In the genomic region with DNA sequence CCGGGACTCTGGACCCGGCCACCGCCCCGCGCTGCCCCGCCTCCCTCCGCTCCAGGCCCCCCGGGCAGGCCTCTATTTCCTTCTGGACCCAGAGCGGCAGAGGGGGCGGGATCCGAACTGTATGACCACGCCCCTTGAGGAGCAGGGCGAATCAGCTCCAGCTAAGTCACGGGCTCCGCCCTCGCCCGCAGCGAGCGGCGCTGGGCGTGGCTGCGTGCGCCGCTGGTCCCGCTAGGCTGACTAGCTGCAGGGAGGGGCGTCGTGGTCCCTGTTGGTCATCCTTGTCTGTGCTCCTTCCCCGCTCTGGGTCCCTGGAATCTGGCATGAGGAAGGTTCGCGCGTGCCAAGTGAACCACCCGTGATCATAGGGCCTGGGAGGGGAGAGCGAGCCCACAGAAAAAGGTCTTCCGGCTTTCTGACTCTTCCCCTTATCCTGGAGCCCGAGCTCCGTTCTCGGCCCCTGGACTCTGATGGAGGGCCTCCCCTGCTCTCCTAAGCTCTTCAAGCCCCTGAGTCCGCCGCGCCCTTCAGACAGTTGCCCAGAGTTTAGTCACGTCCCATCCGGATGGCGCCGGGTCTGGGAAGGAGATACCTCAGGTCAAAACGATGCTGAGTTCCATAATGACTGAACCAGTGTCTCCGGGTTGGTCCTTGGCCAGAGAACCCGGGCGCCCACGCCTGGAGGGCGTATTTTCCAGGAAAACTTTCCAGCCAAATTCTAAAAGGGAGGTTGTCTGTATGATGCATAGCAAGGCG, we compare ENCODE assay signal across 8 mouse cellular contexts. TPM values are rescaled to one million over a fixed set of nuclear protein-coding genes. Genes with fewer than 3 reads are reported as not detected.
DNase-seq lines count a peak whose midpoint lies in the region; ATAC-seq lines count a peak whose summit lies in the region.

Ugdh (minus strand) TSS at position 144 of the 756 bp plus-strand sequence.

- peak; percentile 87 to 92 for DNase-seq in CD8-positive naive resting alpha-beta T cell, adult 2 months (ENCODE audit: low read depth in 2 of 2, low spot score in 2 of 2)
- DNase-seq in c-Kit-positive CD71-negative TER-119-negative erythroid progenitor cells, embryonic 14.5 days (ENCODE audit: low read depth): peak; percentile 96
- DNase-seq in forebrain, embryonic 11.5 days (ENCODE audit: low spot score): peak; percentile 98
- DNase-seq in kidney, postnatal 36 days: peak; percentile 99
- DNase-seq in telencephalon, adult 2 months (ENCODE audit: low read depth, low spot score): peak; percentile 94

- under 1% methylated on average over 50 of the region's 51 CpGs for WGBS in forebrain, embryonic 11.5 days
- WGBS in heart, embryonic 16.5 days: under 1% methylated on average over 50 of the region's 51 CpGs
- WGBS in liver, embryonic 15.5 days (ENCODE audit: insufficient replicate concordance): under 1% methylated on average over 51 of the region's 51 CpGs
- WGBS in neural tube, embryonic 12.5 days: 1% methylated on average over 51 of the region's 51 CpGs

- no peaks in the 10 kb centered on the region for H3K36me3 ChIP-seq in forebrain, embryonic 11.5 days (ENCODE audit: control insufficient read depth, insufficient read depth, low read length)
- H3K36me3 ChIP-seq in heart, embryonic 16.5 days (ENCODE audit: control insufficient read depth, insufficient read depth): no peaks in the 10 kb centered on the region
- no peaks in the 10 kb centered on the region for H3K36me3 ChIP-seq in liver, embryonic 15.5 days (replicated peaks)
- H3K36me3 ChIP-seq in neural tube, embryonic 12.5 days: no peaks in the 10 kb centered on the region

- H3K9me3 ChIP-seq in forebrain, embryonic 11.5 days (ENCODE audit: control insufficient read depth, low read length): no peaks in the 10 kb centered on the region
- H3K9me3 ChIP-seq in heart, embryonic 16.5 days (replicated peaks; ENCODE audit: control insufficient read depth, low read length): no peaks in the 10 kb centered on the region
- H3K9me3 ChIP-seq in liver, embryonic 15.5 days (replicated peaks): no peaks in the 10 kb centered on the region
- no peaks in the 10 kb centered on the region for H3K9me3 ChIP-seq in neural tube, embryonic 12.5 days

- peak within 1 kb of the TSS; percentile 68 for H3K4me3 ChIP-seq in forebrain, embryonic 11.5 days (ENCODE audit: low read depth, low read length)
- peak within 1 kb of the TSS; percentile 90 for H3K4me3 ChIP-seq in heart, embryonic 16.5 days (ENCODE audit: low read length)
- H3K4me3 ChIP-seq in liver, embryonic 15.5 days (replicated peaks): peak within 1 kb of the TSS; percentile 74
- peak within 1 kb of the TSS; percentile 76 for H3K4me3 ChIP-seq in neural tube, embryonic 12.5 days

- peak; percentile 99 for ATAC-seq in forebrain, embryonic 11.5 days (replicated peaks; ENCODE audit: low FRiP score)
- ATAC-seq in heart, embryonic 16.5 days (replicated peaks; ENCODE audit: extremely low read depth, insufficient read depth, low FRiP score): peak; percentile 98
- ATAC-seq in liver, embryonic 15.5 days (ENCODE audit: insufficient read depth): peak; percentile 97
- peak; percentile 98 for ATAC-seq in neural tube, embryonic 12.5 days (ENCODE audit: low FRiP score, low read depth)

- no peak within 1 kb of the TSS for H3K27ac ChIP-seq in forebrain, embryonic 11.5 days (ENCODE audit: low read depth, low read length)
- H3K27ac ChIP-seq in heart, embryonic 16.5 days (ENCODE audit: low read length): peak within 1 kb of the TSS; percentile 88
- peak within 1 kb of the TSS; percentile 78 for H3K27ac ChIP-seq in liver, embryonic 15.5 days (replicated peaks)
- H3K27ac ChIP-seq in neural tube, embryonic 12.5 days: peak within 1 kb of the TSS; percentile 53

- H3K9ac ChIP-seq in forebrain, embryonic 11.5 days (ENCODE audit: low read length): peak within 1 kb of the TSS; percentile 79
- peak within 1 kb of the TSS; percentile 90 for H3K9ac ChIP-seq in heart, embryonic 16.5 days (ENCODE audit: low read length)
- peak within 1 kb of the TSS; percentile 66 for H3K9ac ChIP-seq in liver, embryonic 15.5 days
- H3K9ac ChIP-seq in neural tube, embryonic 12.5 days: peak within 1 kb of the TSS; percentile 84

- H3K4me2 ChIP-seq in forebrain, embryonic 11.5 days (ENCODE audit: low read depth, low read length, severe bottlenecking): peak within 1 kb of the TSS; percentile 90
- peak within 1 kb of the TSS; percentile 79 for H3K4me2 ChIP-seq in heart, embryonic 16.5 days (ENCODE audit: low read depth, low read length)
- H3K4me2 ChIP-seq in liver, embryonic 15.5 days: peak within 1 kb of the TSS; percentile 95
- H3K4me2 ChIP-seq in neural tube, embryonic 12.5 days (replicated peaks): peak within 1 kb of the TSS; percentile 80

- H3K27me3 ChIP-seq in forebrain, embryonic 11.5 days (ENCODE audit: control insufficient read depth, insufficient read depth, low read length): no peaks in the 10 kb centered on the region
- no peaks in the 10 kb centered on the region for H3K27me3 ChIP-seq in heart, embryonic 16.5 days (ENCODE audit: control insufficient read depth, insufficient read depth, low read length)
- H3K27me3 ChIP-seq in liver, embryonic 15.5 days: peaks cover 4% of the 10 kb centered on the region; the same call in 1 of the 2 replicates
- no peaks in the 10 kb centered on the region for H3K27me3 ChIP-seq in neural tube, embryonic 12.5 days (replicated peaks)

- no peaks in the 10 kb centered on the region for H3K4me1 ChIP-seq in forebrain, embryonic 11.5 days (replicated peaks; ENCODE audit: control insufficient read depth, insufficient read depth, low read length)
- H3K4me1 ChIP-seq in heart, embryonic 16.5 days (ENCODE audit: control insufficient read depth, insufficient read depth, low read length): peaks cover 14% of the 10 kb centered on the region
- peaks cover 24% of the 10 kb centered on the region for H3K4me1 ChIP-seq in liver, embryonic 15.5 days (replicated peaks)
- H3K4me1 ChIP-seq in neural tube, embryonic 12.5 days: peaks cover 6% of the 10 kb centered on the region

RNA-seq across cellular contexts. Expression of gene Ugdh, which starts in this region (rescaled TPM):
- 68.6 and 69.0 TPM in 2 replicates for polyA plus RNA-seq in forebrain, embryonic 11.5 days (2014; fragmentation: Nextera tagmentation; extraction: Ambion mirVana)
- polyA plus RNA-seq in heart, embryonic 16.5 days (2015; fragmentation: Nextera tagmentation; extraction: Ambion mirVana): 58.9 and 65.3 TPM in 2 replicates
- polyA plus RNA-seq in liver, embryonic 15.5 days (2015; fragmentation: Nextera tagmentation; extraction: Ambion mirVana): 18.5 and 22.2 TPM in 2 replicates
- 69.9 and 70.3 TPM in 2 replicates for polyA plus RNA-seq in neural tube, embryonic 12.5 days (2016; fragmentation: Nextera tagmentation; extraction: Ambion mirVana)
